Mouse (Mus musculus) heart, postnatal 0 days (tissue): Measurements from ENCODE around the gene Olfr352.

Experiments used
- CTCF ChIP-seq: IDR thresholded peaks from 2 replicates; pipeline ENCODE4 v1.5.1; 2016; ENCODE audit warnings: antibody characterized with exemption, control low read depth, low read depth
- EP300 ChIP-seq: IDR thresholded peaks from 2 replicates; pipeline ENCODE4 v1.6.1; 2016; ENCODE audit warnings: antibody characterized with exemption, low read depth

- TF ChIP-seq CTCF, result no peak
- no peak for TF ChIP-seq EP300
Observed at GRCm38 (mm10) chr2:36905380-36905779, 37.1 kb downstream of the Olfr352 start, which contains the start of gene Olfr354.
